Mouse (Mus musculus) CH12.LX (cell line): Measurements from ENCODE around the gene Nptn. TPM values are rescaled to one million over a fixed set of nuclear protein-coding genes. Genes with fewer than 3 reads are reported as not detected.

Experiments
- DNase-seq: peaks from one replicate; pipeline ENCODE4 v3.0.0-alpha.2; 2013; ENCODE audit errors: extremely low read depth
- H3K27ac ChIP-seq: 2 replicates; pipeline ENCODE4 v1.5.1; 2012; ENCODE audit warnings: low read depth, mild to moderate bottlenecking, control low read depth, moderate library complexity; ENCODE audit not compliant: insufficient read depth
- H3K27me3 ChIP-seq: replicated peaks from 2 replicates; pipeline ENCODE3; 2012; ENCODE audit warnings: inconsistent platforms
- H3K36me3 ChIP-seq, 2 experiments: replicated peaks in 1 of 2; 2 replicates each; pipeline versions ENCODE3 to v1.6.1; 2012; ENCODE audit warnings: inconsistent platforms in 1 of 2, low read length in 1 of 2, mild to moderate bottlenecking in 1 of 2, mixed read lengths in 1 of 2, moderate library complexity in 1 of 2; ENCODE audit not compliant: control insufficient read depth in 1 of 2, insufficient read depth in 1 of 2
- H3K4me1 ChIP-seq, 2 experiments: 2 replicates each; pipeline ENCODE4 v1.6.1; 2012; ENCODE audit warnings: inconsistent platforms in 1 of 2, moderate library complexity in 1 of 2; ENCODE audit not compliant: insufficient read depth in 2 of 2, control insufficient read depth in 1 of 2
- H3K4me2 ChIP-seq: 2 replicates; pipeline ENCODE4 v1.6.1; 2012; ENCODE audit warnings: low read depth, mild to moderate bottlenecking, control low read depth; ENCODE audit not compliant: poor library complexity, insufficient read depth, severe bottlenecking
- H3K4me3 ChIP-seq, 3 experiments: fragments of 150-350 bp in 1 of 3; sonication (generic) in 1 of 3; replicated peaks in 1 of 3; 2 replicates each; pipeline versions ENCODE3 to v1.5.1; 2011 to 2012; ENCODE audit warnings: low read depth in 2 of 3, low read length in 2 of 3, mild to moderate bottlenecking in 2 of 3, moderate library complexity in 2 of 3, control low read depth in 1 of 3, improper control_type of control experiment in 1 of 3, inconsistent platforms in 1 of 3, mixed read lengths in 1 of 3; ENCODE audit not compliant: poor library complexity in 1 of 3
- H3K79me2 ChIP-seq: replicated peaks from 2 replicates; pipeline ENCODE4 v1.6.1; 2012; ENCODE audit warnings: mild to moderate bottlenecking, moderate library complexity; ENCODE audit not compliant: control insufficient read depth, poor library complexity, insufficient read depth, severe bottlenecking; ENCODE audit errors: extremely low read depth
- H3K9ac ChIP-seq: 2 replicates; pipeline ENCODE4 v1.6.1; 2012; ENCODE audit warnings: low read depth, mild to moderate bottlenecking, control low read depth, moderate library complexity; ENCODE audit not compliant: insufficient read depth
- H3K9me3 ChIP-seq: replicated peaks from 2 replicates; pipeline ENCODE3; 2012; ENCODE audit warnings: low read length, inconsistent platforms, mixed read lengths
- BHLHE40 ChIP-seq: IDR thresholded peaks from 2 replicates; pipeline ENCODE4 v1.6.1; 2011; ENCODE audit warnings: mild to moderate bottlenecking, low read depth, low read length, improper control_type of control experiment
- CHD2 ChIP-seq: IDR thresholded peaks from 2 replicates; pipeline ENCODE4 v1.6.1; 2011; ENCODE audit warnings: low read length, improper control_type of control experiment
- CTCF ChIP-seq, 2 experiments: IDR thresholded peaks in 1 of 2; conservative IDR thresholded peaks in 1 of 2; 2 replicates each; pipeline ENCODE4 v1.5.1; 2011 to 2012; ENCODE audit warnings: low read depth in 2 of 2, low read length in 2 of 2, improper control_type of control experiment in 1 of 2, inconsistent platforms in 1 of 2, mild to moderate bottlenecking in 1 of 2, moderate library complexity in 1 of 2
- ELF1 ChIP-seq: IDR thresholded peaks from 2 replicates; pipeline ENCODE4 v1.6.1; 2014; ENCODE audit warnings: low read depth, mild to moderate bottlenecking, inconsistent platforms, low read length, improper control_type of control experiment
- ETS1 ChIP-seq: conservative IDR thresholded peaks from 2 replicates; pipeline ENCODE4 v1.6.1; 2012; ENCODE audit warnings: low read depth, mild to moderate bottlenecking, inconsistent platforms, low read length, improper control_type of control experiment, moderate library complexity
- GABPA ChIP-seq: IDR thresholded peaks from 2 replicates; pipeline ENCODE4 v1.6.1; 2012; ENCODE audit warnings: low read depth, low read length, improper control_type of control experiment, inconsistent platforms; ENCODE audit not compliant: insufficient replicate concordance
- KAT2A ChIP-seq: IDR thresholded peaks from 2 replicates; pipeline ENCODE4 v1.6.1; 2012; ENCODE audit warnings: low read length, improper control_type of control experiment, inconsistent platforms; ENCODE audit not compliant: insufficient replicate concordance
- MAX ChIP-seq: IDR thresholded peaks from 2 replicates; pipeline ENCODE4 v1.6.1; 2011; ENCODE audit warnings: low read length, improper control_type of control experiment
- MAZ ChIP-seq: IDR thresholded peaks from 2 replicates; pipeline ENCODE4 v1.6.1; 2012; ENCODE audit warnings: low read depth, mild to moderate bottlenecking, inconsistent platforms, low read length, improper control_type of control experiment, moderate library complexity
- MXI1 ChIP-seq: IDR thresholded peaks from 2 replicates; pipeline ENCODE4 v1.6.1; 2011; ENCODE audit warnings: mild to moderate bottlenecking, low read depth, low read length, improper control_type of control experiment
- MYC ChIP-seq: IDR thresholded peaks from 2 replicates; pipeline ENCODE4 v1.6.1; 2011; ENCODE audit warnings: low read depth, mild to moderate bottlenecking, improper control_type of control experiment, low read length
- NRF1 ChIP-seq: IDR thresholded peaks from 2 replicates; pipeline ENCODE4 v1.6.1; 2014; ENCODE audit warnings: low read depth, mild to moderate bottlenecking, inconsistent platforms, low read length, improper control_type of control experiment, moderate library complexity
- PAX5 ChIP-seq: IDR thresholded peaks from 2 replicates; pipeline ENCODE4 v1.6.1; 2012; ENCODE audit warnings: low read length, inconsistent platforms, mixed read lengths
- POLR2AphosphoS2 ChIP-seq: IDR thresholded peaks from 2 replicates; pipeline ENCODE4 v1.6.1; 2011; ENCODE audit warnings: low read depth, low read length, improper control_type of control experiment
- RAD21 ChIP-seq: IDR thresholded peaks from 2 replicates; pipeline ENCODE4 v1.6.1; 2011; ENCODE audit warnings: low read depth, mild to moderate bottlenecking, low read length, improper control_type of control experiment, moderate library complexity
- USF1 ChIP-seq: IDR thresholded peaks from 2 replicates; pipeline ENCODE4 v1.6.1; 2014; ENCODE audit warnings: low read depth, mild to moderate bottlenecking, inconsistent platforms, low read length, improper control_type of control experiment
- USF2 ChIP-seq: conservative IDR thresholded peaks from 2 replicates; pipeline ENCODE4 v1.6.1; 2011; ENCODE audit warnings: low read depth, low read length, improper control_type of control experiment
- ZMIZ1 ChIP-seq: IDR thresholded peaks from 2 replicates; pipeline ENCODE4 v1.6.1; 2012; ENCODE audit warnings: low read depth, mild to moderate bottlenecking, inconsistent platforms, low read length, improper control_type of control experiment
- ZNF384 ChIP-seq: IDR thresholded peaks from 2 replicates; pipeline ENCODE4 v1.6.1; 2012; ENCODE audit warnings: low read depth, low read length, improper control_type of control experiment, inconsistent platforms
- dilution Hi-C: fragments of 300-500 bp; cut with MboI; formaldehyde crosslinking; loops from 2 replicates; pipeline ENCODE4 v1.14.3; 2020; ENCODE audit warnings: low sequenced_read_pairs; ENCODE audit not compliant: extremely low pct_unique_long_range_greater_than_20kb, extremely low pct_ligation_motif_present
- in situ Hi-C: fragments of 300-500 bp; cut with MboI; formaldehyde crosslinking; loops from 3 replicates; pipeline ENCODE4 v1.14.3; 2019; ENCODE audit warnings: low sequenced_read_pairs, low pct_ligation_motif_present, low pct_unique_long_range_greater_than_20kb, mixed read lengths
- polyA plus RNA-seq: library from polyadenylated mRNA; unstranded; fragments of >175 nt; gene quantifications from 2 replicates; pipeline ENCODE4 v1.2.1, GENCODE M21; 2012; ENCODE audit warnings: low read depth; ENCODE audit not compliant: insufficient read length
- total RNA-seq, 2 experiments: library from RNA; depleted of rRNA; stranded (reverse); fragments of 300-350 nt in 1 of 2; fragments of >200 nt in 1 of 2; gene quantifications; 2 replicates each; pipeline ENCODE4 v1.2.3; 2012 to 2014

Gene Nptn
- total and polyA plus RNA-seq, 3 experiments = 48.4 to 184 (median 175) TPM

DNA sequence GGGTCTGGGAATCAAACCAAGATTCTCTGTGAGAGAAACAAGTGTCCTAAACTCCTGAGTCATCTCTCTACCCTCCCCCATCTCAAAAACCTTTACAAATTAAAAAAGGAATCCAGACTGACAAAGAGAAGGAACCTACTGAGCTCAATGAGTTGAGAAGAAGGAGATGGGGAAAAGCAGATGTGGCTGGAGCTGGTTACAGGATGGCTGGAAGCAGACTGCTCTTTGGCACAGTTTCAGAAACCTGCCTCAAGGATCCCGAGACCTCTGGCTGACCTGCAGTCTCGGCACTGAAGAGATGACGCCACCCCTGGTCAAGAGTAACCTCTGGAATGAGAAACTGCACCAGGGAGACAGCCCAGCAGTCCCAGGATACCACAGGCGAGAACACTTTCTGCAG, 90.4 kb downstream of the Nptn start:
- no peak overlapping the region for H3K4me3 ChIP-seq
- H3K79me2 ChIP-seq = no peaks in the 10 kb centered on the region
- no peak overlapping the region for H3K27ac ChIP-seq
- in situ Hi-C loops (no loop called here), dilution Hi-C loops (no loop called here)
- no peaks in the 10 kb centered on the region for H3K9me3 ChIP-seq
- no peak for TF ChIP-seq MAZ
- TF ChIP-seq MXI1 = no peak
- no peak for TF ChIP-seq RAD21
- TF ChIP-seq ETS1 = no peak
- TF ChIP-seq MAX = no peak
- TF ChIP-seq PAX5 = no peak
- no peak overlapping the region for H3K4me2 ChIP-seq
- peaks cover 0 to 3% of the 10 kb centered on the region in 2 experiments for H3K36me3 ChIP-seq
- no peaks in the 10 kb centered on the region for H3K27me3 ChIP-seq
- DNase-seq = no peak
- H3K9ac ChIP-seq = no peak overlapping the region
- no peaks in the 10 kb centered on the region for H3K4me1 ChIP-seq

DNA sequence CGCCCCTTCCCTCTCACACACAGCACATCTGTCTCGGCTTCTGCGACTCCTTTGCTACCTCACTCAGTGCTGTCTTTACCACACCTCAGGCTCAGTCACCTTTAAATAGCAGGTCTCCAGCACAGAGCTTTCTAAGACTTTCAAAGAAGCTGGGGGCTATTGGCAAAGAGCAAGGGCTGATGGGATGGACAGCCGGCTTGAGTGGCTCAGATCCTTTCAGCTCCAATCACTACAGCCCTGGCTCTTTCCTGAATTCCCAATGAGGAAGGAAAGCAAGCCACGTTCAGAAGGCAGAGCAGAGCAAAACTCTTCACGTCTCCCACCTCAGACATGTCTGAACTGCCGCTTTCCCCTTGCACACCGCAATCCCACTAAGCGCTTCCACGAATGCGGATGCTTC, 92.7 kb downstream of the Nptn start:
- Histone ChIP-seq H3K27ac (no peak overlapping the region), H3K9ac (no peak overlapping the region), H3K9me3 (peaks cover 3% of the 10 kb centered on the region), H3K4me2 (no peak overlapping the region), H3K27me3 (no peaks in the 10 kb centered on the region), H3K36me3 (no peaks in the 10 kb centered on the region), H3K4me1 (no peaks in the 10 kb centered on the region), H3K79me2 (no peaks in the 10 kb centered on the region), H3K4me3 (no peak overlapping the region)
- no peak for DNase-seq
- in situ Hi-C loops (no loop called here), dilution Hi-C loops (no loop called here)
- TF ChIP-seq USF2 = no peak
- no peak for TF ChIP-seq PAX5
- no peak for TF ChIP-seq ELF1
- TF ChIP-seq BHLHE40 = no peak
- TF ChIP-seq NRF1 = no peak
- no peak for TF ChIP-seq ZMIZ1
- TF ChIP-seq RAD21 = no peak

DNA sequence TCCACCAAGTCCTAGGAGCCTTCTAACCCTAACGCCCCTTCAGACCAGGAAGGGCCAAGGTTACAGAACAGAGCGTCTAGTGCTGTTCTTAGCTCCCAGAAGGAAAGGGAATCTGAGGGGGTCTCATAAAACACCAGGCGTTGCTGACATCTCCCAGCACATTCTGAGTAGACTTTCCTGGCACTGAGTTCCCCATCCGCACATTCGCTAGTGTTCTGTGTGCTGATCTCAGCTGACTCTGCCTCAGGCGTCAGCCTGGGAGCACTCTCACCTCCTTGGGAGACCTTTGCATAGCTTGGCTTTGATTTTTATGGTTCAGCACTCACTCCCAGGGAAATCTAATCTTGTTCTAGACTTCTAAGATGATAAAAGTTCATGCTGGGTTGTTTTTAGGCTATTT, 93.3 kb downstream of the Nptn start:
- H3K27ac ChIP-seq = no peak overlapping the region
- TF ChIP-seq CHD2 (no peak), ETS1 (no peak), USF1 (no peak), POLR2AphosphoS2 (no peak), GABPA (no peak), RAD21 (no peak), MYC (no peak), ZNF384 (no peak), KAT2A (no peak), CTCF (conservative IDR thresholded peaks at IDR 0.05 in 1 of 2, IDR thresholded peaks at IDR 0.05 in 1 of 2; ENCODE audit: low read depth in 2 of 2, low read length in 2 of 2) (no peak)
- TF ChIP-seq, all 38 proteins: peak for 0
- H3K9ac ChIP-seq = no peak overlapping the region
- peaks cover 3% of the 10 kb centered on the region for H3K9me3 ChIP-seq
- H3K27me3 ChIP-seq = no peaks in the 10 kb centered on the region
- dilution Hi-C loops (no loop called here), in situ Hi-C loops (no loop called here)
- no peaks in the 10 kb centered on the region for H3K36me3 ChIP-seq
- H3K79me2 ChIP-seq = no peaks in the 10 kb centered on the region
- no peaks in the 10 kb centered on the region for H3K4me1 ChIP-seq
- no peak for DNase-seq
- no peak overlapping the region for H3K4me3 ChIP-seq
- H3K4me2 ChIP-seq = no peak overlapping the region
